Mouse (Mus musculus) neural tube, embryonic 13.5 days (tissue): ENCODE measurements at regions not wholly inside any gene's neighbourhood (a gene's known extent, or its start where the extent isn't known, plus 50 kb on each side); places are given as distances from the start of the nearest gene placed in this dataset.

ENCODE experiments used
- ATAC-seq: fragments of 200-750 bp; cut with Nextera tagmentation; 2 replicates; pipeline ENCODE4 v1.8.0; 2017; ENCODE audit warnings: low read depth, mild to moderate bottlenecking, moderate TSS enrichment, moderate library complexity
- H3K27ac ChIP-seq: fragments of 300-500 bp; sonication (generic); replicated peaks from 2 replicates; pipeline ENCODE4 v1.5.1; 2015; ENCODE audit warnings: moderate library complexity, mild to moderate bottlenecking, inconsistent platforms
- H3K27me3 ChIP-seq: fragments of 300-500 bp; sonication (generic); 2 replicates; pipeline ENCODE4 v1.6.1; 2015; ENCODE audit warnings: mild to moderate bottlenecking, inconsistent platforms
- H3K36me3 ChIP-seq: fragments of 300-500 bp; sonication (generic); 2 replicates; pipeline ENCODE4 v1.6.1; 2015; ENCODE audit warnings: mild to moderate bottlenecking, inconsistent platforms
- H3K4me1 ChIP-seq: fragments of 300-500 bp; sonication (generic); replicated peaks from 2 replicates; pipeline ENCODE4 v1.6.1; 2015; ENCODE audit warnings: inconsistent platforms
- H3K4me2 ChIP-seq: fragments of 300-500 bp; sonication (generic); 2 replicates; pipeline ENCODE4 v1.6.1; 2015; ENCODE audit warnings: inconsistent platforms, mild to moderate bottlenecking, moderate library complexity
- H3K4me3 ChIP-seq: fragments of 300-500 bp; sonication (generic); 2 replicates; pipeline ENCODE4 v1.5.1; 2015; ENCODE audit warnings: mild to moderate bottlenecking, inconsistent platforms
- H3K9ac ChIP-seq: fragments of 300-500 bp; sonication (generic); 2 replicates; pipeline ENCODE4 v1.6.1; 2015; ENCODE audit warnings: moderate library complexity, mild to moderate bottlenecking, inconsistent platforms
- H3K9me3 ChIP-seq: fragments of 300-500 bp; sonication (generic); 2 replicates; pipeline ENCODE4 v1.6.1; 2016; ENCODE audit warnings: inconsistent platforms
- WGBS: fragments of 180-500 bp; shearing (Covaris S2); methylation state at CpG from one replicate; pipeline ENCODE4 v1.1.7; 2015; 5-methylcytosine and 5-hydroxymethylcytosine counted together

DNA sequence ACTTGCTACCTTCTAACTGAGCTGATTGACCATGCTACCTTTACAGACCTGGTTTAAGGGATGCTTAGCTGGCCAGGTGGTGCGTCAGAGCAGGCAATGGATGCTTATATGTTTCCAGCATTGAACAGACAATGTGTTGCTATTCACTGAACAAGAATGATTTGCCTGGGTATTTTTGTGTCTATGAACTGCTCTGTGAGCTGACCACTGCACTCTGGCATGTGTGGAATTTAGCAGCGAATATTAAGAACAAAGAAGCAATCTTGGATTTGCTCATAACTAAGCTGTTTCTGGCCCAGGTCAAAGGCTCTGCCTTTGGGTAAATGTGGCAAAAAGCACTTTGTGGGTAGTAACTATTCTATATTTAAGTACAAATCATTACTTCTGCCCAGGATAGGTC lies 58.3 kb upstream of the Ccdc39 start:
- Histone ChIP-seq H3K4me1 (peaks cover 34% of the 10 kb centered on the region), H3K9ac (no peak overlapping the region), H3K9me3 (no peaks in the 10 kb centered on the region), H3K4me2 (no peak overlapping the region), H3K4me3 (no peak overlapping the region), H3K27me3 (peaks cover 86% of the 10 kb centered on the region), H3K27ac (no peak overlapping the region), H3K36me3 (no peaks in the 10 kb centered on the region)
- WGBS, result 83% methylated on average over 2 of the region's 2 CpGs
- no peak for ATAC-seq

DNA sequence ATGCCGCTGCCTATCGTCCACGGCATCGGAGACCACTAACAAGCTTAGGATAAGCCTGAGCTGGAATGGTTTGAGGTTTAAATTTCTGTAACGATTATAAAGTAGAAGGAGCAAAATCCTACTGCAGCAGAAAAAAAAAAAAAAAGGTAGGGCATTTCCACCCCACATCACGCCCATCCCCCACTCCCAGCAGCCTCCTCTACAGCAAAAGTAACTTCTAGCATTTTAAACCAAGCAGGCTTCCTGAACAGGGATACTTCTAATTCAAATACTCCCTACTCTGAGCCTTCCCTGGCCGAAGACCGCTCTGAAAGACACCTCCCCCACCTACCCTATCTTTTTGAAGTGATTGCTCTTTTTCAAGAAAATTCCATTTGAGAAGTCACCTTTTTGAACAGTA lies 59.2 kb upstream of the Ccdc39 start:
- no peak for ATAC-seq
- WGBS, result 63% methylated on average over 8 of the region's 8 CpGs

DNA sequence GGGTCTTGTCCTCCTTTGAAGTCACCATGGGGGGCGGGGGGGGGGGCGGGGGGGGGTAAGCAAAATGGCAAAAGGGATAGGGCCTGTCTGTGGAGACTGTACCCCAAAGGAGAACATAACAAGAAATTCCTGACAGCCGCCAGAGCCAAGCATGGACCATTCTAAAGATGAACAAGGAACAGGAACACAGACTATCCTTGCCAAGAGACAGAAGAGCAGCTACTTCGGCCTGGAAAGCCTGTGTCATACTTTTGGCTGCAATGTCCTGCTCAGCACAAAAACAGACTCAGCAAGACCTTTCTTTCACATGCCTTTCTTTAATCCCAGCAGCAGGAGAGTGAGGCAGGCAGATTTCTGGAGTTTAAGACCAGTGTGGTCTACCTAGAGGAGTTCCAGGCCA lies 59.7 kb upstream of the Ccdc39 start:
- 42% methylated on average over 4 of the region's 4 CpGs for WGBS
- H3K9ac ChIP-seq, result no peak overlapping the region
- H3K27me3 ChIP-seq, result peaks cover 86% of the 10 kb centered on the region
- H3K4me1 ChIP-seq, result peaks cover 34% of the 10 kb centered on the region
- H3K4me2 ChIP-seq, result no peak overlapping the region
- H3K27ac ChIP-seq, result no peak overlapping the region
- H3K9me3 ChIP-seq, result no peaks in the 10 kb centered on the region
- no peak overlapping the region for H3K4me3 ChIP-seq
- no peaks in the 10 kb centered on the region for H3K36me3 ChIP-seq
- ATAC-seq, result no peak

More for the DNA sequence above, 59.2 kb upstream of the Ccdc39 start:
- Histone ChIP-seq H3K9me3 (no peaks in the 10 kb centered on the region), H3K4me2 (no peak overlapping the region), H3K4me1 (peaks cover 34% of the 10 kb centered on the region), H3K9ac (no peak overlapping the region), H3K27me3 (peaks cover 86% of the 10 kb centered on the region), H3K36me3 (no peaks in the 10 kb centered on the region), H3K4me3 (no peak overlapping the region), H3K27ac (no peak overlapping the region)

DNA sequence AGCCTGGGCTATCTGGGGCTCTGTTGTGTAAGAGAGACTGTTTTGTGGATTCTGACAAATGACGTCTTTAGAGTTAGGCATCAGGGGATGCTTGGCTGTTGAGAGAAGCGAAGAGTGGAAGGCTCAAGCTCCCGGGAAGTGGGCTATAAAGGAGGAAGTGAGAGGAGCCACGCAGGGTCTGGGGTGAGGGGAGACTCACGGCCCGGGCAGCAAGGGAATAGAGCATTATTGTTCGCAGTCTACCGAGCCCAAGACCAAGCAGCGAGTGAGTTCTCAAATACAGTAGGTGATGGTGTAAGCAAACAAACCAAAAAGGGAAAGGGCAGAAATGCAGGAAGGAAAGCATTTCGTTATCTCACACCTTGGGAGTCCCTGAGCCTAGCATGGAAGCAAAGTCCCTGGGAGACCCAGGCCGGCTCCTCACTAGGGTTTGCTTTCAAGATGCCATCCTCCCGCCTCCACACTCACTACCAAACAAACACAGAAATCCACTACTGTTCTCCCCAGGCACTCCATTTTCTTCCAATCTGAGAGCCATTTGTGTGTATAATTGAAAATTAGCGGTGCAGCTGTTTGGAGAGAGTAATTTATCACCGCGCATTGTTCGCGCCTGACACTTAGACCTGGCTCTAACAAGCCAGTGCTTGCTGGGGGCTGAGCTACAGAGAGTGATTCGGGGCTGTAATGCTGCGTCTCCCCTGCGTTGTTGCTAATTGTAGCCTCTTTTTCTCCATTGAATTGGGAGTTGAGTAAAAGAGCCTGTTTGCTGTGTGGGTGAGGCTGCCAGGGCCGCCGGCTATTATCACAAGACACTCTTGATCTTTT lies 61.0 kb upstream of the Ccdc39 start:
- no peaks in the 10 kb centered on the region for H3K9me3 ChIP-seq
- peaks cover 84% of the 10 kb centered on the region for H3K27me3 ChIP-seq
- peak overlapping the region; percentile 21 for H3K4me3 ChIP-seq
- no peaks in the 10 kb centered on the region for H3K36me3 ChIP-seq
- ATAC-seq, result peak; percentile 92
- peaks cover 34% of the 10 kb centered on the region for H3K4me1 ChIP-seq
- H3K4me2 ChIP-seq, result peak overlapping the region; percentile 51
- peak overlapping the region; percentile 46 for H3K9ac ChIP-seq
- H3K27ac ChIP-seq, result peak overlapping the region; percentile 77
- 14% methylated on average over 22 of the region's 22 CpGs for WGBS

DNA sequence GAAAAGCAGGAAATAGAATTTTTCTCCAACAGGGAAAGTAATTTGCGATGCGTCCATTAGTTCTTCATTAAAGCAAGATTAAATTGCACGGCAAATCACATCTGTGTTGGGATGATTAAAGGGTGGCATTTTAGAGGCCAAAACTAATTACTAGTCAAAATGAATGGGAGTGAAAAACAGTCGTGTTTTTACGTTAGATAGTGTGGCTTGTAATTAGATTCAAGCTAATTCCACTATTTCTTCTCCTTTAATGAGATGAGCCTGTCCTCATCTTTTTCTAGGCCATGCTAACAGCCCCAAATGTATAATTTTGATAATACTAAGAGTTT lies 61.5 kb upstream of the Ccdc39 start:
- H3K27ac ChIP-seq, result peak overlapping the region; percentile 77
- H3K4me3 ChIP-seq, result peak overlapping the region; percentile 21; the same call in 1 of the 2 replicates
- WGBS, result 10% methylated on average over 5 of the region's 5 CpGs
- peak; percentile 70 for ATAC-seq
- H3K4me2 ChIP-seq, result peak overlapping the region; percentile 51
- peaks cover 84% of the 10 kb centered on the region for H3K27me3 ChIP-seq
- H3K4me1 ChIP-seq, result peaks cover 34% of the 10 kb centered on the region
- no peaks in the 10 kb centered on the region for H3K36me3 ChIP-seq
- H3K9me3 ChIP-seq, result no peaks in the 10 kb centered on the region
- H3K9ac ChIP-seq, result peak overlapping the region; percentile 46; the same call in 1 of the 2 replicates

DNA sequence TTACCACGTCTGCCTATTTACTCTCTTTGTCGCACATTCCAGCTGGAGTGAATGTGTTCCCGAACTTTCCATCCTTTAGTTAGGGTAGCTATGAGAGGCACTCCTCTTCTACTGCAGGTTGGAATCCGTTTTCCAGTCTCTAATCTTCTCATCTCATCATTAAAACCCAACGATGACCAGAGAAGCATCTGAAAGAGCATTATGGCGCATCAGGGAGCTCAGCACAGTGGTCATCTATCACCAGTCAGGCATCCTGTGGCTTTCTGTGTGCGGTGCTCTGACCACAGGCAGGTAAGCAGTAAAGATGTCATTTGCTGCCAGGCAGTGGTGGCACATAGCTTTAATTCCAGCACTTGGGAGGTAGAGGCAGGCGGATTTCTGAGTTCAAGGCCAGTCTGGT lies 63.0 kb upstream of the Ccdc39 start:
- Histone ChIP-seq H3K4me3 (no peak overlapping the region), H3K9me3 (no peaks in the 10 kb centered on the region), H3K4me2 (no peak overlapping the region), H3K36me3 (no peaks in the 10 kb centered on the region), H3K9ac (no peak overlapping the region), H3K4me1 (peaks cover 34% of the 10 kb centered on the region), H3K27ac (no peak overlapping the region), H3K27me3 (peaks cover 84% of the 10 kb centered on the region)
- 76% methylated on average over 8 of the region's 8 CpGs for WGBS
- ATAC-seq, result no peak

DNA sequence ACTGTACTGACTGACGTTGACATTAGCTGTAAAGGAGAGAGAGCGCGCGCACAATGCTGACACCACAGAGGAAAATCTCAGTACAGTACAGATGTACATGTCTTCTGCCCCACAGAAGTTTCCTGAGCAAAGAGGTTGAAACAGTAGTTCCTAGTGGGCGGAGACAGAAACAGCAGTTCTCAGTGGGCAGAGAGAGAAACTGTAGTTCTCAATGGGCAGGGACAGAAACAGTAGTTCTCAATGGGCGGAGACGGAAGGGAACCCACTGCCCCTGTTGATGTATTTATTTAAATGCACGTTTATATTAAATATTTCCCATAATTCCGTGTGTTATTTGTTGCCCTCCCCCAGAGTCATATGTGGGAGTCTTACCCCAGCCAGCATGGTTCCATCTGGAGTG lies 67.4 kb upstream of the Ccdc39 start:
- WGBS, result 87% methylated on average over 9 of the region's 9 CpGs
- Histone ChIP-seq H3K27ac (no peak overlapping the region), H3K27me3 (peaks cover 84% of the 10 kb centered on the region), H3K36me3 (no peaks in the 10 kb centered on the region), H3K4me3 (no peak overlapping the region), H3K4me1 (peaks cover under 1% of the 10 kb centered on the region), H3K9ac (no peak overlapping the region), H3K9me3 (no peaks in the 10 kb centered on the region), H3K4me2 (no peak overlapping the region)
- ATAC-seq, result no peak

DNA sequence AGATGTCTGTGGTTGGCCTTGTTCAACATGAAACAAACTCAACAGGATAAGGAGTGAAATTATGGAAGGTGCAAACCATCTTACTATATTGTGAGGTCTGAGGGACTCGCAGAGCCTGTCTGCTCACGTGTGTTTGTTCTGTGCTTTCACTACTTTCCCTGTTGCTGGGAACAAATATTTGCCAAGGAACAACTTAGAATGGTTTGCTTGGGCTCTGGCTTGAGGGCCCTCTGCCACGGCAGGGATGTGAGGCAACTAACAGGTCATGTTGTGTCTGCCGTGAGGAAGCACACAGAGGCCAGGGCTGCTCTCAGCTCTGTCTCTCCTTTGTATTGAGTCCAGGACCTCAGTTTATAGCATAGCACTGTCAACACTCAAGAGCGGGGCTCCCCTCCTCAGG lies 69.4 kb upstream of the Ccdc39 start:
- Histone ChIP-seq H3K27ac (no peak overlapping the region), H3K9me3 (no peaks in the 10 kb centered on the region), H3K4me3 (no peak overlapping the region), H3K4me2 (no peak overlapping the region), H3K9ac (no peak overlapping the region), H3K4me1 (no peaks in the 10 kb centered on the region), H3K36me3 (no peaks in the 10 kb centered on the region), H3K27me3 (peaks cover 80% of the 10 kb centered on the region)
- ATAC-seq, result no peak
- WGBS, result 87% methylated on average over 5 of the region's 5 CpGs

DNA sequence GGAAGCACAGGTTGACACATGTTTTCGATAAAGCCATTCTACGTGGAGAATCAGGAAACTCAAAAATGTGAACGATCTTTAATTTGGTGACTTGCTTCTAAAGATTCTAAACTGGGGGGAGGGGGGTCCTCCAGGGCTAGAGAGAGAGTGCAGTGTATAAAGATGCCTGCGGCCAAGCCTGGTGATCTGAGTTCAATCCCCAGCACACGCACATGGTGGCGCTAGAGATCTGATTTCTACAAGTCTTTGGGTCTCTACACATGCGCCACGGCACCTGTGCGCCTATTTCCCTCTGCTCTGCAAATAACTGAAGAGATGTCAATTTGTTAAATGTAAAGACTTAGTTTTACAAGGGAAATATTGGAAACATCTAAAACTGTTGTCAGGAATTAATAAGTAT lies 70.3 kb upstream of the Ccdc39 start:
- H3K9me3 ChIP-seq, result no peaks in the 10 kb centered on the region
- WGBS, result 52% methylated on average over 9 of the region's 9 CpGs
- H3K27ac ChIP-seq, result no peak overlapping the region
- no peaks in the 10 kb centered on the region for H3K4me1 ChIP-seq
- H3K27me3 ChIP-seq, result peaks cover 71% of the 10 kb centered on the region
- H3K36me3 ChIP-seq, result no peaks in the 10 kb centered on the region
- H3K9ac ChIP-seq, result no peak overlapping the region
- no peak for ATAC-seq
- no peak overlapping the region for H3K4me3 ChIP-seq
- H3K4me2 ChIP-seq, result no peak overlapping the region

DNA sequence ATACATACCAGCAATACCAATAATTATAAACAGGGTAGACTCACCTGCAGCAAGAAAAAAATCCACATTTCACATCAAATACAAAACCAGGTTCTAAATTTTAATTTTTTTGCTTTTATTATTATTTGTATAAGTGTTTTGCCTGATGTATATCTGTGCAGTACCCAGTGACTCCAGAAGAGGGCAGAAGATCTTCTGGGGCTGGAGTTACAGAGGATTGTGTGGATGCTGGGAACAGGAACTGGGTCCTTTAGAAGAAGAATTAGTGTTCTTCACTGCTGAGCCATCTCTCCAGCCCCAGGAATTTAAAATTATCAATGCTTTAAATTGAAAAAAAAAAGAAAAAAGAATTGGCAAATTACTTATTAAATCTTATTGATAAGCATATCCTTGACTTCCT lies 71.7 kb upstream of the Ccdc39 start:
- Histone ChIP-seq H3K9ac (no peak overlapping the region), H3K27me3 (peaks cover 59% of the 10 kb centered on the region), H3K4me2 (no peak overlapping the region), H3K4me1 (no peaks in the 10 kb centered on the region), H3K36me3 (no peaks in the 10 kb centered on the region), H3K4me3 (no peak overlapping the region), H3K9me3 (no peaks in the 10 kb centered on the region), H3K27ac (no peak overlapping the region)
- ATAC-seq, result no peak

DNA sequence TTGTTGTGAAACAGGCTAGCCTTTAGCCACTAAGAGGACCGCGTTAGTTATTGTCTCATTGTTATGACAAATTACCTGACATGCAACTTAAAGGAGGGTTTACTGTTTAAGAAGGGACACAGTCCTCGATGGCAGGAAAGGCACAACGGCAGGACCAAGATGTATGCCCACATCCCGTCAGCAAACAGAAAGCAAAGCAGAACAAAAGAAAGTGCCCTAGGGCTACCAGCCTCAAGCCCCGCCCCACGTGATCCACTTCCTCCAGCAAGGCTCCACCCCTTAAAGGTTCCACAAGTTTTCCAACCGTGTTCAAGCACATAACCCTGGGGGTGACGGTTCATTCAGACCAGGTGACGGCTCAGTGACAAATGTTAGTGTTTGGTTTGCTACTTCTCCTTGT lies 72.2 kb upstream of the Ccdc39 start:
- no peaks in the 10 kb centered on the region for H3K4me1 ChIP-seq
- ATAC-seq, result no peak
- no peak overlapping the region for H3K4me3 ChIP-seq
- H3K27ac ChIP-seq, result no peak overlapping the region
- H3K27me3 ChIP-seq, result peaks cover 54% of the 10 kb centered on the region
- H3K9ac ChIP-seq, result no peak overlapping the region
- no peaks in the 10 kb centered on the region for H3K9me3 ChIP-seq
- H3K4me2 ChIP-seq, result no peak overlapping the region
- WGBS, result 68% methylated on average over 10 of the region's 10 CpGs
- H3K36me3 ChIP-seq, result no peaks in the 10 kb centered on the region

DNA sequence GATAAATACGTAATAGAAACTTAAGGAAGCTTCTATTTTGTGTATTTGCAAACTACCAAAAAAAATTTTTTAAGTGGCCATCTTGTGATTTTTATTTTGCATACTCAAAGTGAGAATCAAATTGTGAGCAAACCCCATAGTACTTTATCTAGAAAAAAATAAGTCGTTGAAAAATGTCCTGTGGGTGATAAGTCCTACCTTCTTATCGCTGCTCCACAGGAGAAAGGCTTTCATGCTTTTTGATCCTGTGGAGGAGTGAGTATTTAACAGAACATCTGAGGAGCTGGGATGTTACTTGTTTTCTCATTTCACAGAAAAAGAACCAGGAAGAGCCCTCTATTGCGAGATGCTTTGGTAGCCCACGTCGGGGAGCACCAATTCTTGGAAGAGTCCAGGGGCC lies 72.7 kb upstream of the Ccdc39 start:
- Histone ChIP-seq H3K27ac (no peak overlapping the region), H3K9ac (no peak overlapping the region), H3K4me1 (no peaks in the 10 kb centered on the region), H3K36me3 (no peaks in the 10 kb centered on the region), H3K27me3 (peaks cover 49% of the 10 kb centered on the region), H3K9me3 (no peaks in the 10 kb centered on the region), H3K4me2 (no peak overlapping the region), H3K4me3 (no peak overlapping the region)
- 94% methylated on average over 6 of the region's 6 CpGs for WGBS
- no peak for ATAC-seq

DNA sequence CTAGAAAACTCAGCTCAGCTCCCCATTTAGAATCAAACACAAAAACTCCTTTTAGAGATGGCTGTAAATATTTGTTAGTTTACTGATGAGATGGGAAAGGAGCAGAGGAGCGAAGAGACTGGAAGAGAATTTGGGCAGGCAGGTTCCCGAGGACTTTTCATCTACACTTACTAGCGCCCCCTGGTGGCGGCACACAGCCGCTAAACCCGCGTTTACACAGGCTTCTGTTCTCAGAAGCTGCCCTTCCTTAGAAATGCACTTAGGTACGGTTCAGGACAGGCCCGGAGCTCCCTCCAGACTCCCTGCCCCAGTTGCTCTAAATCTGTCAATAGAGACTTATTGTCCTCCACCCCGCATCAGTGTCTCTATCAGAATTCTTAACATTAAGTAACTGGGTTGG lies 74.7 kb upstream of the Ccdc39 start:
- Histone ChIP-seq H3K36me3 (no peaks in the 10 kb centered on the region), H3K9me3 (no peaks in the 10 kb centered on the region), H3K27ac (no peak overlapping the region), H3K4me1 (no peaks in the 10 kb centered on the region), H3K4me3 (no peak overlapping the region), H3K27me3 (peaks cover 29% of the 10 kb centered on the region), H3K9ac (no peak overlapping the region), H3K4me2 (no peak overlapping the region)
- peak; percentile 81 for ATAC-seq
- 9% methylated on average over 10 of the region's 10 CpGs for WGBS
